Mouse (Mus musculus) liver, adult 10 weeks (tissue): ENCODE data around the gene Adgrg3. TPM values are rescaled to one million over a fixed set of nuclear protein-coding genes. Genes with fewer than 3 reads are reported as not detected.

ENCODE experiments used
- polyA plus RNA-seq: library from polyadenylated mRNA; stranded (reverse); fragments of 350-450 nt; fragmentation: Illumina TruSeq; extraction: RNeasy Lipid Tissue Mini Kit (QIAGEN cat#74804); gene quantifications from one replicate; pipeline ENCODE4 v1.2.3, GENCODE M21; 2014; ENCODE audit warnings: low read depth, low replicate concordance

The Adgrg3 gene
- polyA plus RNA-seq: 2.4 TPM

DNA sequence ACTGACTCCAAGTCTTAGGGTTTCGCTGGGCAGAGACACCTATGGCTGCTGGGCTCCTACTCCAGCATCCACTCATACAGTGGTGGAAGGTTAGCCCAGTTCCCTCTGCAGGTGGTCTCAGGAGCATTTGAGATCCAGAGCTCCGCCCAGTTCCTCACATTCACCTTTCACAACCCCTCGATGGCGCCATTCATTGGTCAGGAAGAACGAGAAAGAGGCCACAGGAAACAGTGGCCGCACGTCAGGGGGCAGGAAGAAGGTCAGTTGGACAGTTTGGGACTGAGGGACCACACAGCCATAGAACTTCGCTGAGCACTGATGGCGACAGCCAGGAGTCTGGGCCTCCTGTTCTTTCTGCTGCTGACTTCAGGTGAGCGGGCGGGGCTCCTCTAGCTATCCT lies at the start of gene Adgrg3:
Adgrg3 (plus strand) TSS at position 242 of the 400 bp plus-strand sequence.

GRCm38 (mm10) chr8:94974467-94975165 lies 42.9 kb upstream of the Adgrg3 start, which contains the start of gene Adgrg1:
TSS of gene Adgrg1 (plus strand) at chr8:94974751.

GRCm38 (mm10) chr8:95054927-95055510 lies 37.5 kb downstream of the Adgrg3 start, which contains the start of gene Drc7:
TSS of gene Drc7 (plus strand) at chr8:95055103.

GRCm38 (mm10) chr8:95080381-95081341 lies 63.2 kb downstream of the Adgrg3 start, which contains the start of gene Katnb1:
TSS of gene Katnb1 (plus strand) at chr8:95081186.

Other genes with a start within 250 kb of the Adgrg3 start
- gene Cx3cl1, start 245.7 kb upstream of the Adgrg3 start, polyA plus RNA-seq: not detected
- not detected for gene Ccl17, start 207.2 kb upstream of the Adgrg3 start, polyA plus RNA-seq
- gene Coq9, start 179.4 kb upstream of the Adgrg3 start, polyA plus RNA-seq: 20.4 TPM
- gene Ciapin1, start 179.3 kb upstream of the Adgrg3 start, polyA plus RNA-seq: 7.0 TPM
- gene Polr2c, start 160.2 kb upstream of the Adgrg3 start, polyA plus RNA-seq: 3.8 TPM
- gene Dok4, start 141.4 kb upstream of the Adgrg3 start, polyA plus RNA-seq: not detected
- not detected for gene Ccdc102a, start 99.6 kb upstream of the Adgrg3 start, polyA plus RNA-seq
- not detected for gene Adgrg5, start 94.0 kb upstream of the Adgrg3 start, polyA plus RNA-seq
- 0.53 TPM for gene Adgrg1, start 42.9 kb upstream of the Adgrg3 start, polyA plus RNA-seq
- gene Drc7, start 37.4 kb downstream of the Adgrg3 start, polyA plus RNA-seq: not detected
- not detected for gene Katnb1, start 63.5 kb downstream of the Adgrg3 start, polyA plus RNA-seq
- 0.90 TPM for gene Kifc3, start 185.1 kb downstream of the Adgrg3 start, polyA plus RNA-seq